Mouse (Mus musculus): ENCODE measurements around the gene Amn1. TPM values are rescaled to one million over a fixed set of nuclear protein-coding genes. Genes with fewer than 3 reads are reported as not detected.

Gene Amn1
- polyA plus RNA-seq, 1 experiment from 2014 or later = 70.0 TPM

DNA sequence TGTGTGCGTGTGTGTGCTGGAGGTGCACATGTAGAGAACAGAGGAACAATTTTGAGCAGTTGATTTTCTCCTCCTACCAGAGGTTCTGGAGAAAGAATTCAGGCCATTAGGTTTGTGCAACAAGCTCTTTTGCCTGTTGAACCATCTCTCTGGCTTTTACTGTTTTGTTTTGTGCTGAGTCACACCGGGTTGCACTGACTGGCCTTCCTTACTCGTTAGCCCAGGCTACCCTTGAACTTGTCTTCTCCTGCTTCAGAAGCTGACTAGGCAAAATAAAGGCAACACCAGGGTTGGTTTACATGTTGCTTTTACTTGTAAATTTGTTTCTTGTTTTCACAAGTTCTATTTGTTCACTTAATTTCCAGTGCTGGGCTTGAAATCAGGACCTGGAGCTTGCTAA, 65.5 kb downstream of the Amn1 start:
- no peak for DNase-seq (ENCODE audit: low spot score)
- no peak overlapping the region for H3K4me3 ChIP-seq
- no peaks in the 10 kb centered on the region for H3K36me3 ChIP-seq
- 79% methylated on average over 3 of the region's 3 CpGs for WGBS
- 0 out of 2 replicates have a peak, but pooled peaks cover 3% of the 10 kb centered on the region for H3K4me1 ChIP-seq (replicated peaks)
- no peaks in the 10 kb centered on the region for H3K27me3 ChIP-seq (ENCODE audit: insufficient read depth, poor library complexity, severe bottlenecking)
- H3K9me3 ChIP-seq = no peaks in the 10 kb centered on the region
- no peak overlapping the region for H3K27ac ChIP-seq

DNA sequence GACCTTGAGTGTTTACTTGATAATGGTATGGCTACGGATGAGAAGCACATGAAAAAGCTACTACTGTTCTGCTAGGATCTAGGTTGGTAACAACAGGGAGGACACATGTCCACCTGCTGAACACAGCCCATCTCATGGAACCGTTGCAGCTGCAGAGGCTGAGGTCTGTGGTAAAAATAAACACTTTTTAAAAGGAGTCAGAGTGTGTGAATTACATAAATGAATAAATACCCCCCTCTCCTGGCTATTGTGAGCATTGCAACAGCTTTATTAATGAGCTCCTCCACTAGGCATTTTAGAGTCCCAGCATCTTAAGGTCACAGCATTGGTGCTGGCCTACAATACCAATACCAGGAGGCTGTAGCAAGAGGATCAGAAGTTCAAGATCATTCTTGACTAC, 68.7 kb downstream of the Amn1 start:
- Histone ChIP-seq H3K27me3 (ENCODE audit: insufficient read depth, poor library complexity, severe bottlenecking) (no peaks in the 10 kb centered on the region), H3K9me3 (no peaks in the 10 kb centered on the region), H3K4me1 (replicated peaks) (0 out of 2 replicates have a peak, but pooled peaks cover 3% of the 10 kb centered on the region), H3K27ac (no peak overlapping the region), H3K4me3 (no peak overlapping the region), H3K36me3 (no peaks in the 10 kb centered on the region)
- peak; percentile 30 for DNase-seq (ENCODE audit: low spot score)
- 54% methylated on average over 2 of the region's 2 CpGs for WGBS

DNA sequence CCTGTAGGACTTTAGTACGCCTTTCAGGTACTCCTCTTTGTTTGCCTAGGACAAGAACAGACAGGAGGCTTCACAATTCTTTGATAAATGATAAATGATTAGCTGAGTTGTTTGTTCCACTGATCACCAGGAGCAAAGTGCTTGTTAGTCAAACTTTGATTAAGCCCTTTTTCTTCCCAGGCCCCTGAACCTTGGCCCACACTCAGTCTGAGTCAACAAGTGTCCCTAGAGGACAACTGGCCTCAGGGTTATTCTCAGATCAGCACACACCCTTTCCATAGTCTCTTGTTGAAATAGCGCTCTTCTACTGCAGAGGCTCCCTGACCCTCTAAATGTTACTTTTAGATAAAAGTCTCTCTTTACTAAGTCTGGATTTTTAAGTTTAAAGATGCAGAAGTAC, 69.6 kb downstream of the Amn1 start:
- Histone ChIP-seq H3K27ac (no peak overlapping the region), H3K9me3 (no peaks in the 10 kb centered on the region)
- no peak for DNase-seq (ENCODE audit: low spot score)

DNA sequence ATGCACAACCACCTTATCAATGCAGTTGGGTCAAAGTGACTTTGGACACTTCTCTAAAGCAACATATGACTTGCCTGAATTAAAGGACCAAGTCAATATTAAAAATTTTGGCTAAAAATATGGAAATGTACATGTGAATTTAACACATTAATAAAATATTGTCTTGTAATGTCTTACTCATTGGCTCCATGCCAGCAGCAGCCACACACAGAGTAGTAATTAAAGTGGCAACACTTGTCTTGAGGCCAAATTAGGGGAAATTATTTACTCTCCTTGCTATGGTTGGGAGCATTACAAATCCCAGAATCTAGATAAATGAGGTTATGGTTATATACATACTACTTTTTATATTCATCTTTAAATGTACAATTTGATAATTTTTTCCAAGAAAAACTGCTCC, 71.5 kb downstream of the Amn1 start:
- no peak for DNase-seq (ENCODE audit: low spot score)
- no peaks in the 10 kb centered on the region for H3K36me3 ChIP-seq
- no peak overlapping the region for H3K4me3 ChIP-seq
- no peaks in the 10 kb centered on the region for H3K27me3 ChIP-seq (ENCODE audit: insufficient read depth, poor library complexity, severe bottlenecking)
- H3K4me1 ChIP-seq (replicated peaks) = no peaks in the 10 kb centered on the region
- no peak overlapping the region for H3K27ac ChIP-seq
- no peaks in the 10 kb centered on the region for H3K9me3 ChIP-seq

More for the DNA sequence above, 69.6 kb downstream of the Amn1 start:
- no peak overlapping the region for H3K4me3 ChIP-seq
- no peaks in the 10 kb centered on the region for H3K36me3 ChIP-seq
- WGBS = 65% methylated on average over 2 of the region's 2 CpGs
- H3K27me3 ChIP-seq (ENCODE audit: insufficient read depth, poor library complexity, severe bottlenecking) = no peaks in the 10 kb centered on the region
- 0 out of 2 replicates have a peak, but pooled peaks cover 3% of the 10 kb centered on the region for H3K4me1 ChIP-seq (replicated peaks)

DNA sequence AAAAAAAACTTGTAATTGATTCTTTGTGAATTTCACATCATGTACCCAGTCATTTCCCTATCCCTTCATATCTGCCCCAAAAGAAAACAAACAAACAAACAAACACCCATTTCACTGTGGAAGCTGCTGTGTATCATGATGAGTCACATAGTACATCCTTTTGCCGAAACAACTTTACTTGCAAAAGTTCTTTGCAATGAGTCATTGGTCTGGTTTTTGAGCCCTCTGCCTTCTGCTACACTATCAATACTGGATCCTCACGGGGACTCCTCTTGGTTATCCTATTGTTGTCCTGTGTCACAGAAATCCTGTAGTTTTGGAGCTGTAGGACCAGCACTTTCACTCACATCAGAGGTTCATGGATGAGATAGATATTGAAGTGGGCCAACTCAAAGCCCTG, 79.6 kb downstream of the Amn1 start:
- H3K36me3 ChIP-seq = no peaks in the 10 kb centered on the region
- H3K27ac ChIP-seq = no peak overlapping the region
- no peaks in the 10 kb centered on the region for H3K4me1 ChIP-seq (replicated peaks)
- no peaks in the 10 kb centered on the region for H3K9me3 ChIP-seq
- no peaks in the 10 kb centered on the region for H3K27me3 ChIP-seq (ENCODE audit: insufficient read depth, poor library complexity, severe bottlenecking)
- no peak overlapping the region for H3K4me3 ChIP-seq
- no peak for DNase-seq (ENCODE audit: low spot score)
- WGBS = 80% methylated on average over 2 of the region's 2 CpGs

DNA sequence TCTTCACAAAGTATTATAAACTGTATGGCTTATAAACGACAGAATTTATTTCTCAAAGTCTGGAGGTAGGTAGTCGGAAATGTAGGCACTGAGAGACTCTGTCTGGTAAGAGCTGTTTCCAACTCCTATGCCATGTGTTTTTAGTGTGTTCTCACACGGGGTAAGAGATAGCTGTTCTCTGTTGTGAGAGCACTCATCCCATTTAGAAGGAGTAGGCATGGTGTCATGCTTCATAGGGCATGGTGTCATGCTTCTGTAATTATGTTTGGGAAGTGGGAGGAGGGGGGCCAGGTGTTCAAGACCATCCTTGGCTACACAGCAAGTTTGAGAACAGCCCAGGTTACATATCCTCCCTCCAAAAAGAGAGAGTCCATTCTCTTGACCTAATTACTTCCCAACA, 80.9 kb downstream of the Amn1 start:
- Histone ChIP-seq H3K4me3 (no peak overlapping the region), H3K27ac (no peak overlapping the region), H3K27me3 (ENCODE audit: insufficient read depth, poor library complexity, severe bottlenecking) (no peaks in the 10 kb centered on the region), H3K4me1 (replicated peaks) (no peaks in the 10 kb centered on the region), H3K9me3 (no peaks in the 10 kb centered on the region), H3K36me3 (no peaks in the 10 kb centered on the region)
- DNase-seq (ENCODE audit: low spot score) = no peak
- 83% methylated on average over 3 of the region's 3 CpGs for WGBS

Other genes with a start within 250 kb of the Amn1 start
- gene Sinhcaf, start 242.2 kb downstream of the Amn1 start, polyA plus RNA-seq (2016; fragmentation: Nextera tagmentation; extraction: Ambion mirVana) = 238 and 321 TPM in 2 replicates
- gene Dennd5b, start 87.0 kb downstream of the Amn1 start, polyA plus RNA-seq (2016; fragmentation: Nextera tagmentation; extraction: Ambion mirVana) = 10.5 and 11.0 TPM in 2 replicates
- not detected in 2 replicates for gene Gm10203, start 58.5 kb downstream of the Amn1 start, polyA plus RNA-seq (2016; fragmentation: Nextera tagmentation; extraction: Ambion mirVana)
- gene Etfbkmt, start 48.9 kb downstream of the Amn1 start, polyA plus RNA-seq (2016; fragmentation: Nextera tagmentation; extraction: Ambion mirVana) = 8.8 and 10.7 TPM in 2 replicates
- gene Resf1, start 120.7 kb upstream of the Amn1 start, polyA plus RNA-seq (2016; fragmentation: Nextera tagmentation; extraction: Ambion mirVana) = 36.4 and 40.7 TPM in 2 replicates
- gene Bicd1, start 220.2 kb upstream of the Amn1 start, polyA plus RNA-seq (2016; fragmentation: Nextera tagmentation; extraction: Ambion mirVana) = 13.1 and 13.9 TPM in 2 replicates